In genomic region chr9:7502051-7502450, GRCm38 (mm10) we compare ENCODE assay signal across 32 mouse cellular contexts. TPM values are rescaled to one million over a fixed set of nuclear protein-coding genes. Genes with fewer than 3 reads are reported as not detected.
"Had no signal": no experiment of that assay in that cellular context is flagged by ENCODE, and none has a peak within 500 bp of the region (broad histone marks: within the 10 kb centered on the region; RNA-seq: fewer than 3 reads in every experiment).

Gene Mmp10 (plus strand): TSS chr9:7502352.

- DNase-seq: kidney, postnatal 10 days; kidney, postnatal 4 days; layer of hippocampus, adult 9-11 months; liver, embryonic 13.5 days; lung, adult 2 months; lung, postnatal 14 days; lung, postnatal 4 days; midbrain, embryonic 14.5 days; right cerebral cortex, adult 18-20 months; right cerebral cortex, postnatal 14 days; right cerebral cortex, postnatal 4 days; spleen, adult 18-20 months; thymus, adult 18-20 months; thymus, postnatal 36 days had no signal

- H3K27me3 ChIP-seq: kidney, embryonic 15.5 days; liver, embryonic 13.5 days had no signal

- H3K4me3 ChIP-seq: kidney, embryonic 15.5 days; layer of hippocampus, adult 2 months; liver, embryonic 13.5 days had no signal

- H3K27ac ChIP-seq: layer of hippocampus, adult 2 months; liver, embryonic 13.5 days had no signal

RNA-seq across cellular contexts. Expression of gene Mmp10, which starts in this region (rescaled TPM):
- total RNA-seq: layer of hippocampus, adult 2 months; layer of hippocampus, postnatal 25 days; left cerebral cortex, adult 18-20 months; left cerebral cortex, postnatal 10 days; left cerebral cortex, postnatal 36 days; liver, adult 2 months; megakaryocyte progenitor cell, adult 5-6 weeks; megakaryocyte-erythroid progenitor cell, adult 5-6 weeks; midbrain, postnatal 0 days had no signal
- polyA plus RNA-seq: kidney, embryonic 15.5 days; limb, embryonic 11.5 days; liver, adult 2 months; liver, embryonic 13.5 days; liver, embryonic 16.5 days; lung, adult 2 months; lung, embryonic 16.5 days; midbrain, embryonic 11.5 days; midbrain, embryonic 14.5 days; midbrain, postnatal 0 days; neural tube, embryonic 11.5 days; neural tube, embryonic 14.5 days; stomach, embryonic 16.5 days; testis, adult 2 months had no signal
